Mouse (Mus musculus) CD4-positive helper T cell, adult 2 months (primary cell): ENCODE measurements around the gene Dolk.

Experiments used
- DNase-seq: peaks from one replicate; pipeline ENCODE4 v3.0.0-alpha.2; 2012; ENCODE audit warnings: low read depth, missing footprints, low spot score

Dolk gene

DNA sequence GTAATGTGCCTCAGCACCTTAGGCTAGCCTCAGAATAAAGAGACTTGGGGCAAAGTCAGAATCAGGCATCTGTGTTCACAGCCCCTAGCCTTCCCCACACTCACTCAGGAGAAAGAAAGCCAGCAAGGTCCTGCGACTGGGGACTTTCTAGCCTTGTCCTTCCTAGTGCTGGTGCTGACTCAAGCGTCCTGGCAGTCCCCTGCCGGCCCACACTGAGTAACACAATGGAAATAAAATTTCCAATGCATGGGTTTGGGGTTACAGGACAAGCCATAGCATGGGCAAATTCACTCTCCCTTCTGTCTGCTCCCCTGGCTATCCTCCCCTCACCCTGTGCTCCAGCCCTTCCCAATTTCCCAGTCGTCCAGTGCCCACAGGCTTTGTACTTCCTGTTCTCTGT, 17.8 kb downstream of the Dolk start:
- DNase-seq, result no peak

DNA sequence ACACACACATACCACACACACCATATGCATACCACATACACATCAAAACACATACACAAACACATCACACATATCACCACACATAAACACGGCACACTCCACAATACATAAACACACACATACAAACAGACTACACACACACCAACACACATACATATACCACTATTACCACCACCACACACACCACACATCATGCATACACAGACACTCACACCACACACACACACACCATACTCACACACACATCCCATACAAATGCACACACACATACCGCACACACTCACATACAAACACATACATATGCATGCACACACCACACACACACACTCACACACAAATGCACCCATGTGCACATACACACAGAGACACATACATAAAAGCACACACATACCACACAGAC, 18.7 kb downstream of the Dolk start:
- DNase-seq, result no peak

DNA sequence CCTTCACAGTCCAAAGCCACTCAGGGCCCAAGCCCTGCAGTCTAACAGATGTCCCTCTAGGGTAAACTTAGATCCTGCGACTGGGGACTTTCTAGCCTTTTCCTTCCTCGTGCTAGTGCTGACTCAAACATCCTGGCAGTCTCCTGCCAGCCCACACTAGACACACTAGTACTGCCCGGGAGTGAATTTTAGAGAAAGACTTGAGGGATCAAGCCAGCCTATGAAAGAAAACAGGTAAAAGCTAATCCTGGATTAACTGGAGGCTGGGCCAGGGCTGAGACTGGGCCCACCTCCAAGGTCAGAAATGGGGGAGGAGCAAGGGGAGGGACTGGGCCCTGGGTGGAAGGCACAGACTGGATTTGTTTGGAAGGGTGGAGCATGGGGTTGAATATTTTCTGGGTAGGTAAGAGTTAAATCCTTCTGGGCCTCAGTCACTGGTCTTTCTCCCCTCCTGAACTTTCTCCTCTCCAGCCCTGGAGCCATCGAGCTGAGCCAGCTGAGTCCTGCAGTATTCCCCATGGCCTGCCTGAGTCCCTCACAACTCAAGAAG, 19.7 kb downstream of the Dolk start:
- DNase-seq, result no peak

- no peak for DNase-seq
Observed at GRCm38 (mm10) chr2:30265767-30266253, 20.3 kb downstream of the Dolk start, which contains the start of gene Phyhd1. Phyhd1 (plus strand) TSS chr2:30266203.

GRCm38 (mm10) chr2:30264671-30265519, 21.2 kb downstream of the Dolk start:
- DNase-seq, result no peak

DNA sequence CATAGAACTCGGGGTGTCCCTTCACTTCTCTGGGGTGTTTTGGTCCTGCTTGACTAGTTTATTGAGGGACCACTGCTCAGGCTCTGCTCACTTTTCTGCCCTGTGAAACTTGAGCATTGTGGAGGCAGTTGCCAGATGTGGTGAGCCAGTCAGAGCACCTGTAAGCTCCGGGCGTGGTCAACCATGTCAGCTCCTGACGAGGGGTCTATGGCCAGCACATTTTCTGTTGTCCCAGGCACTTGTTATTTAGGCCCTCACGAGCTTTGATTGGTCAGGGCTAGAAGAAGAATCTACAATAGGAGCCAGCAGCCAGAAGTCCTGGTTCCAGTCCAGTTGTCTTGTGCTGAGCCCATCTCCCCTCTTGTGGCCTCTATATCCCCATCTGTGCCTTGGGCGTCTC, 22.3 kb downstream of the Dolk start:
- no peak for DNase-seq

DNA sequence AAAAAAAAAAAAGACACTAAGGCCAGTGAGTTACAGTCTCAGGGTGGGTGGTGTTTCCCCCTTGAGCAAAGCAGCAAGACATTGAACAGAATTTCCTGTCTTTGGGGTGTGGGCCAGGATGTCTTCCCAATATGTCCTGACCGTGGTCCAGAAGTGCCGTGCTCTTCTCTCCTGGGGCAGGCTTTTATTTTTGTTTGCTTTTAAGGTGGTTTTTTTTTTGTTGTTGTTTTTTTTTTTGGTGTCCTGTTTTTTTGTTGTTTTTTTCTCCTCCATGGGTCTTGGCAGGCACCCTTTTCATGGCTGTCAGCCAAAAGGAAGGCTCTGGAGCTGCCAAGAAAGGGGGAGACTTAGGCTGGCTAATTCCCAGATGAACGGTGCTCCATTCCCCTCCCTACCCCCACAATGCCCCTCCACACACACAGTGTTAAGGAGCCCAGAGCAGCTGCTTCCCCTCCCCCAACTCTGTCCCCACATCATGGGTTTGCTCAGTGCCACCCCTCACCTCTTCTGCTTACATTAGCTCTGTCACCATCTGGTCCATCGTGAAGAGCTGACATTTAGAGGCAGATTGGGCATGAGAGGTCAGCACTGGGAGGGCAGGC, 23.2 kb downstream of the Dolk start:
- no peak for DNase-seq

DNA sequence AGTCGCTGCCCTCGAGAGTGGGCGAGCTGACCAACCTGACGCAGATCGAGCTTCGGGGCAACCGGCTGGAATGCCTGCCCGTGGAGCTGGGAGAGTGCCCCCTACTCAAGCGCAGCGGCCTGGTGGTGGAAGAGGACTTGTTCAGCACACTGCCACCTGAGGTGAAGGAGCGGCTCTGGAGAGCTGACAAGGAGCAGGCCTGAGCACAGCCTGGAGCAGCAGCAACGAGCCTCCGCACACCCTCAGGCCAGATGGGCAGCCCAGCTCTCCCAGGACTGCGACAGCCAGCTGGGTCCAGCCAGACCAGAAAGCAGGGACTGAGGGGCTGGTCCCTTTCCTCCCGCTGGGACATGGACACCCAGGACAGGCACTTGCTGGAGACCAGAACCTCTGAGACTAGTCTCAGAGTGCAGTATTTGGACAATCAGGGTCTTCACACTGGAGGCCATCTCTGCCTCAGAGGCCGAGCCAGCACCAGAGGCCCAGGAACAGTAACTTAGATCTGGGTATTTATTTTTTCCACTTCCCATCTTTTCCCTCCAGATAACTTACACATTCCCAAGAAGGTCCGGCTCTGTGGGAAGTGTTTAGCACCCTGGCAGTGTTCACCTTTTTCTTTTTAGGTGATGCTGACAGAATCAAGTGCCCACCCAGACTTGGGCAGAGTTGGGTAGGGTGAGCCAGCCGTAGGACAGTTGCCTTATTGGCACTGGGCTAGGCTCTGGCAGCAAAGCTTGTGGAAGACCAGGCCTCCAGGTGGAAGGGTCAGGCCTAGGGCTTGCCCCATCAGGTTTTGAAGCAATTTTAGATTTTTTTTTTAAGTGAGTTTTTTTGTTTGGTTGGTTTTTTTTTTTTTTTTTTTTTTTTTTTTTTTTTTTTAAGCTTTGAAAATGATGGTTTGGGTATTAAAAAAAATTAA, 24.0 kb downstream of the Dolk start:
- no peak for DNase-seq

DNA sequence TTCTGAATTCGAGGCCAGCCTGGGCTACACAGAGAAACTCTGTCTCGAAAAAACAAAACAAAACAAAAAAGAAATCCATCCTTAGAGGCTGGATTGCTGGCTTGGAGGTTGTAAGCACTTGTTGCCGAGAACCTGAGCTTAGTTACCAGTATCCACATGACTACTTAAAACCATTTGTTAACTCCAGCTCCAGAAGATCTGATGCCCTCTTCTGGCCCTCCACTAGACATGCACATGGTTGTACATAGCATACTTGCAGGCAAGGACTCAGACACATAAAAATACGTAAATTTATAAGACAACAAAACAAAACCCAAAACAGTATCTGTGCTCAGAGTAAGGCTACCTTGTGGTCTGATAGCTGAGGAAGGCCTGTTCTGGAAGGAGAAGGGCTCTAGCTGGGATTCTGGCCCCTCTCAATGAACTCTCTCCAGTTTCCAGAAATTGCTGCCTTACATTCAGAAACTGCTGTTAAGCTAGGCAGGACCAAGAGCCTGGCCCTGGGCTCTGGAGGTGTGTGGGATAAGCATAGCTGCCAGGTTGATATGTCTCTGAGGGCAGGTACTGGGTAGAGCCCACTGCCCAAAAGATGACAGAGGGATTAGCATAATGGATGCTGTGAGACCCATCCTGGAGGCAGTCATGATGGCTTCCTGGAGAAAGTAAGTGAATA, 24.9 kb downstream of the Dolk start:
- DNase-seq, result peak; percentile 43

DNA sequence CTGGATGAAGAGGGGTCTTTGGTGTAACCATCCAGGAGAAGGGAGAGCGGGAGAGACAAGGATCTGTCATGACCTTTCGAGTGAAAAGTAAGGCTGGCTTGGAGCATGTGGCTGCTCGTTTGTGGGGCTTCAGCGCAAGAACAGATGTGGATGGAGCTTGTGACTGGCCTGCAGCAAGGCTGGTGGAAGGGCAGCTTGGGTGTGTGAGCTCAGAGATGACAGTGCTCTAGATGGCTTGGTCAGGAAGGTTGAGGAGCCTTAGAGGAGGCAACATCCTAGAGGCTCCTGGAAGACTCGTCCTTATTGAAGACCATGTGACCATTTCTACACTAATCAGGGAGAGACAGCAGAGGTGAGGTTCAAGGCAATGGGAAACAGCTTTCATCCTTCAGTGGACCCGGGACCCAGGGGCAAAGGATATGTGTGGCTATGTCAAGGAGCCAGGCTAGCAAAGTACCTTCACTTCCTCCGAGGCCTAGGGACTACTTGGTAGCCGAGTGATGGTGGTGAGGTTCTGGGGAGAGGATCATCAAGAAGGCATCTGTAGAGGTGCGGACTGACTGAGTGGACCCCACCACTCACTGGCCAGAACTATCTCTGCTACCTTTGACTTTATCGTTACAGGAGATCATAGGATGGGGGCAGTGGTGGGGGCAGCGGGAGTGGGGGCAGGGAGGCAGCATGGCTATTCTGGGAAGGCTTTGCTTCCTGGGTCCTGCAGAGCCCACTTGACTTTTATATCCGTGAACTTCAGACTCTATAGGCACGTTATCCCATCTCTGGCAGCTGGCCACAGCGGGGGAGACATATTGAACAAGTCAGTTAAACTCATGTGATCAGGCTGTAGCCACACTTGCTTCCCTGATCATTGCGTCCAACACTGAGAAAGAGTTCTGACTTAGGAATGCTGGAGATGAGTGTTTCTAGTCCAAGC, 26.7 kb downstream of the Dolk start:
- no peak for DNase-seq

GRCm38 (mm10) chr2:30258600-30258999, 27.5 kb downstream of the Dolk start:
- no peak for DNase-seq

GRCm38 (mm10) chr2:30257699-30258460, 28.3 kb downstream of the Dolk start:
- DNase-seq, result no peak

- DNase-seq, result no peak
Observed at GRCm38 (mm10) chr2:30256616-30257350, 29.4 kb downstream of the Dolk start.

DNA sequence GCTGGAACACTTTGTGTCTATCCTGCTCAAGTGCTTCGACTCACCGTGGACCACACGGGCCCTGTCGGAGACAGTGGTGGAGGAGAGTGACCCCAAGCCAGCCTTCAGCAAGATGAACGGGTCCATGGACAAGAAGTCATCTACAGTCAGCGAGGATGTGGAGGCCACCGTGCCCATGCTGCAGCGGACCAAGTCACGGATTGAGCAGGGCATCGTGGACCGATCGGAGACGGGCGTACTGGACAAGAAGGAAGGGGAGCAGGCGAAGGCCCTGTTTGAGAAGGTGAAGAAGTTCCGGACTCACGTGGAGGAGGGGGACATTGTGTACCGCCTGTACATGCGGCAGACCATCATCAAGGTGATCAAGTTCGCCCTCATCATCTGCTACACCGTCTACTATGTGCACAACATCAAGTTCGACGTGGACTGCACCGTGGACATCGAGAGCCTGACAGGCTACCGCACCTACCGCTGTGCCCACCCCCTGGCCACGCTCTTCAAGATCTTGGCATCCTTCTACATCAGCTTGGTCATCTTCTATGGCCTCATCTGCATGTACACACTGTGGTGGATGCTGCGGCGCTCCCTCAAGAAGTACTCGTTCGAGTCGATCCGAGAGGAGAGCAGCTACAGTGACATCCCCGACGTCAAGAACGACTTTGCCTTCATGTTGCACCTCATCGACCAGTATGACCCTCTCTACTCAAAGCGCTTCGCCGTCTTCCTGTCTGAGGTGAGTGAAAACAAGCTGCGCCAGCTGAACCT, 30.3 kb downstream of the Dolk start:
- no peak for DNase-seq

DNA sequence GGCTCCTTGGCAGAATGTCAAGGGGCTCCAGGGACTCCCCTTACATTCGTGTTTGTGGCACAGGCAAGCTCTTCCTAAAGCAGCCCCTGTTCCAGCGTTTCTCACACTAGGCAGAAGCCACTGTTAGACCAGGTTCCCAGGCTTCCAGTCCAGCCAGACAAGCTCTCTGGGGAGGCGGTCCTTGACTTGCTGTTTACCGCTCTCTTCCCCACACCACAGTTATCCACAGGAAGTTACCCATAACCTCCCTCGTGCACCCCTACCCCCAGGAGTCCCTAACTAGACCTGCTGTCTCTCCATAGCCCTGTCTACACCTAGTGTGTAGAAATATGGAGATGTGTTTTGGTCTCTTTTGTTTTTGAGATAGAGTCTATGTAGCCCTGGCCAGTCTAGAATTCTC, 32.3 kb downstream of the Dolk start:
- peak; percentile 52 for DNase-seq

DNA sequence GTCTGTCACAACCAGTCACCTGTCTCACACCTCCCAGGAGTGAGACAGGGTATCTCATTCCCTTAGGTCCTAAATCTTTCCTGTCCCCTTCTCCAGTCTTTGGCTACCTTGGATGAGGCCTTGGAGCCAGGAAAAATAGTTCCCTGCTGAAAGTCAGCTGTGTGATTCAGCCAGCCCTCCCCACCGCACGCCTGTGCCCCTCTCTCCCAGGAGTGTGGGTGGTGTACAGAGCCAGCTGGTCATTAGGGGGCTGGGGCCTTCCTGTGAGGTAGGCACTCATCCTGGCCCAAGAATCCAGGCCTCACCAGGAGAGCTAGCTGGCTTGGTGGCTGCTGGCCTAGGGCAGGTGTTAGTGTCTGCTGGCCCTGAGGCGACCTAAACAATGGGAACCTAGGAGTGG, 33.6 kb downstream of the Dolk start:
- DNase-seq, result no peak

- DNase-seq, result peak; percentile 90
Observed at GRCm38 (mm10) chr2:30251417-30252104, 34.6 kb downstream of the Dolk start.
